Mouse (Mus musculus): ENCODE measurements around the gene Adcy1. TPM values are rescaled to one million over a fixed set of nuclear protein-coding genes. Genes with fewer than 3 reads are reported as not detected.

The Adcy1 gene
- polyA plus RNA-seq, 2 experiments: 0.13 to 0.24 TPM

- no peak for DNase-seq (ENCODE audit: low read depth in 3 of 3, low spot score in 3 of 3)
- Histone ChIP-seq H3K27me3 (ENCODE audit: control insufficient read depth, insufficient read depth, low read length) (no peaks in the 10 kb centered on the region), H3K4me3 (ENCODE audit: insufficient read depth in 1 of 2, low read depth in 2 of 2, low read length in 2 of 2) (no peak overlapping the region), H3K27ac (no peak overlapping the region), H3K4me2 (ENCODE audit: low read depth) (no peak overlapping the region), H3K36me3 (replicated peaks; ENCODE audit: control insufficient read depth, insufficient read depth, low read depth) (no peaks in the 10 kb centered on the region), H3K9ac (replicated peaks) (no peak overlapping the region), H3K4me1 (replicated peaks; ENCODE audit: control insufficient read depth in 2 of 2, insufficient read depth in 2 of 2, low read length in 1 of 2) (no peaks in the 10 kb centered on the region), H3K9me3 (ENCODE audit: control insufficient read depth, low read length) (no peaks in the 10 kb centered on the region)
- no peak for ATAC-seq (ENCODE audit: insufficient read depth)
- TF ChIP-seq EP300 (IDR thresholded peaks at IDR 0.05; ENCODE audit: low read depth) (no peak), CTCF (IDR thresholded peaks at IDR 0.05; ENCODE audit: low read depth) (no peak)
- WGBS (ENCODE audit: insufficient replicate concordance): 50% methylated on average over 3 of the region's 3 CpGs
Observed at GRCm38 (mm10) chr11:7076510-7076909, 13.2 kb downstream of the Adcy1 start.

GRCm38 (mm10) chr11:7081893-7082292 lies 18.6 kb downstream of the Adcy1 start:
- DNase-seq (ENCODE audit: low read depth in 3 of 3, low spot score in 3 of 3) (no peak), ATAC-seq (ENCODE audit: insufficient read depth) (no peak)
- H3K27ac ChIP-seq: no peak overlapping the region
- no peaks in the 10 kb centered on the region for H3K4me1 ChIP-seq (replicated peaks; ENCODE audit: control insufficient read depth in 2 of 2, insufficient read depth in 2 of 2, low read length in 1 of 2)
- no peak overlapping the region for H3K4me2 ChIP-seq (ENCODE audit: low read depth)
- H3K27me3 ChIP-seq (ENCODE audit: control insufficient read depth, insufficient read depth, low read length): no peaks in the 10 kb centered on the region
- H3K9ac ChIP-seq (replicated peaks): no peak overlapping the region
- H3K9me3 ChIP-seq (ENCODE audit: control insufficient read depth, low read length): no peaks in the 10 kb centered on the region
- no peaks in the 10 kb centered on the region for H3K36me3 ChIP-seq (replicated peaks; ENCODE audit: control insufficient read depth, insufficient read depth, low read depth)
- TF ChIP-seq EP300 (IDR thresholded peaks at IDR 0.05; ENCODE audit: low read depth) (no peak), CTCF (IDR thresholded peaks at IDR 0.05; ENCODE audit: low read depth) (no peak)
- no peak overlapping the region for H3K4me3 ChIP-seq (ENCODE audit: insufficient read depth in 1 of 2, low read depth in 2 of 2, low read length in 2 of 2)
- WGBS (ENCODE audit: insufficient replicate concordance): 77% methylated on average over 1 of the region's 1 CpGs

GRCm38 (mm10) chr11:7083911-7084310 lies 20.6 kb downstream of the Adcy1 start:
- DNase-seq (ENCODE audit: low read depth in 3 of 3, low spot score in 3 of 3) (no peak), ATAC-seq (ENCODE audit: insufficient read depth) (no peak)
- Histone ChIP-seq H3K27me3 (ENCODE audit: control insufficient read depth, insufficient read depth, low read length) (no peaks in the 10 kb centered on the region), H3K27ac (no peak overlapping the region), H3K4me1 (replicated peaks; ENCODE audit: control insufficient read depth in 2 of 2, insufficient read depth in 2 of 2, low read length in 1 of 2) (no peaks in the 10 kb centered on the region), H3K36me3 (replicated peaks; ENCODE audit: control insufficient read depth, insufficient read depth, low read depth) (no peaks in the 10 kb centered on the region), H3K9me3 (ENCODE audit: control insufficient read depth, low read length) (no peaks in the 10 kb centered on the region), H3K9ac (replicated peaks) (no peak overlapping the region), H3K4me2 (ENCODE audit: low read depth) (no peak overlapping the region), H3K4me3 (ENCODE audit: insufficient read depth in 1 of 2, low read depth in 2 of 2, low read length in 2 of 2) (no peak overlapping the region)
- 77% methylated on average over 1 of the region's 1 CpGs for WGBS (ENCODE audit: insufficient replicate concordance)
- TF ChIP-seq EP300 (IDR thresholded peaks at IDR 0.05; ENCODE audit: low read depth): no peak
- no peak for TF ChIP-seq CTCF (IDR thresholded peaks at IDR 0.05; ENCODE audit: low read depth)

- ATAC-seq (ENCODE audit: insufficient read depth) (no peak), DNase-seq (ENCODE audit: low read depth in 3 of 3, low spot score in 3 of 3) (no peak)
- no peaks in the 10 kb centered on the region for H3K9me3 ChIP-seq (ENCODE audit: control insufficient read depth, low read length)
- H3K4me2 ChIP-seq (ENCODE audit: low read depth): no peak overlapping the region
- no peak overlapping the region for H3K9ac ChIP-seq (replicated peaks)
- H3K36me3 ChIP-seq (replicated peaks; ENCODE audit: control insufficient read depth, insufficient read depth, low read depth): no peaks in the 10 kb centered on the region
- WGBS (ENCODE audit: insufficient replicate concordance): 47% methylated on average over 5 of the region's 5 CpGs
- H3K4me1 ChIP-seq (replicated peaks; ENCODE audit: control insufficient read depth in 2 of 2, insufficient read depth in 2 of 2, low read length in 1 of 2): no peaks in the 10 kb centered on the region
- no peak overlapping the region for H3K4me3 ChIP-seq (ENCODE audit: insufficient read depth in 1 of 2, low read depth in 2 of 2, low read length in 2 of 2)
- TF ChIP-seq EP300 (IDR thresholded peaks at IDR 0.05; ENCODE audit: low read depth) (no peak), CTCF (IDR thresholded peaks at IDR 0.05; ENCODE audit: low read depth) (no peak)
- H3K27ac ChIP-seq: no peak overlapping the region
- H3K27me3 ChIP-seq (ENCODE audit: control insufficient read depth, insufficient read depth, low read length): no peaks in the 10 kb centered on the region
Observed at GRCm38 (mm10) chr11:7085184-7085583, 21.9 kb downstream of the Adcy1 start.

- Histone ChIP-seq H3K4me1 (replicated peaks; ENCODE audit: control insufficient read depth in 2 of 2, insufficient read depth in 2 of 2, low read length in 1 of 2) (no peaks in the 10 kb centered on the region), H3K4me3 (ENCODE audit: insufficient read depth in 1 of 2, low read depth in 2 of 2, low read length in 2 of 2) (no peak overlapping the region), H3K4me2 (ENCODE audit: low read depth) (no peak overlapping the region), H3K36me3 (replicated peaks; ENCODE audit: control insufficient read depth, insufficient read depth, low read depth) (no peaks in the 10 kb centered on the region), H3K27ac (no peak overlapping the region), H3K9me3 (ENCODE audit: control insufficient read depth, low read length) (no peaks in the 10 kb centered on the region), H3K9ac (replicated peaks) (no peak overlapping the region), H3K27me3 (ENCODE audit: control insufficient read depth, insufficient read depth, low read length) (no peaks in the 10 kb centered on the region)
- DNase-seq (ENCODE audit: low read depth in 3 of 3, low spot score in 3 of 3): no peak
- 78% methylated on average over 5 of the region's 5 CpGs for WGBS (ENCODE audit: insufficient replicate concordance)
- no peak for TF ChIP-seq CTCF (IDR thresholded peaks at IDR 0.05; ENCODE audit: low read depth)
- no peak for TF ChIP-seq EP300 (IDR thresholded peaks at IDR 0.05; ENCODE audit: low read depth)
- no peak for ATAC-seq (ENCODE audit: insufficient read depth)
Observed at GRCm38 (mm10) chr11:7091120-7091519, 27.8 kb downstream of the Adcy1 start.
